Mouse (Mus musculus): ENCODE measurements at regions not wholly inside any gene's neighbourhood (a gene's known extent, or its start where the extent isn't known, plus 50 kb on each side); places are given as distances from the start of the nearest gene placed in this dataset.

GRCm38 (mm10) chr10:70828217-70828616, 172.5 kb upstream of the Phyhipl start:
- TF ChIP-seq CTCF (IDR thresholded peaks at IDR 0.05; ENCODE audit: borderline replicate concordance, extremely low read depth, insufficient read depth, insufficient read length) (no peak), POLR2A (IDR thresholded peaks at IDR 0.05; ENCODE audit: borderline replicate concordance, extremely low read depth, insufficient read depth, insufficient read length, poor library complexity, severe bottlenecking) (no peak)

Measured in brain, embryonic 14.5 days (tissue).